Mouse (Mus musculus): Measurements from ENCODE around the gene Fut1. TPM values are rescaled to one million over a fixed set of nuclear protein-coding genes. Genes with fewer than 3 reads are reported as not detected.

Gene Fut1
- not detected in 2 replicates for polyA plus RNA-seq (2014; fragmentation: Nextera tagmentation; extraction: Ambion mirVana)

GRCm38 (mm10) chr7:45617042-45617695 is at the start of gene Fut1:
Fut1 (plus strand) TSS chr7:45617289.
- Histone ChIP-seq H3K4me3 (ENCODE audit: low read depth, low read length) (no peak within 1 kb of the TSS), H3K27ac (ENCODE audit: low read depth, low read length) (no peak within 1 kb of the TSS), H3K9me3 (replicated peaks; ENCODE audit: control insufficient read depth, low read length) (no peaks in the 10 kb centered on the region), H3K36me3 (ENCODE audit: control insufficient read depth, insufficient read depth, low read length) (no peaks in the 10 kb centered on the region), H3K27me3 (replicated peaks; ENCODE audit: control insufficient read depth, insufficient read depth, low read length) (peaks cover 20% of the 10 kb centered on the region), H3K4me2 (ENCODE audit: low read length) (0 out of 2 replicates have a peak within 1 kb of the TSS, but pooled peaks have one; percentile 18), H3K9ac (ENCODE audit: low read length) (no peak within 1 kb of the TSS), H3K4me1 (ENCODE audit: control insufficient read depth, insufficient read depth, low read length) (no peaks in the 10 kb centered on the region)
- no peak for ATAC-seq
- WGBS = 7% methylated on average over 28 of the region's 31 CpGs
- no peak for DNase-seq (ENCODE audit: low spot score)

- Histone ChIP-seq H3K9me3 (replicated peaks; ENCODE audit: control insufficient read depth, low read length) (no peaks in the 10 kb centered on the region), H3K27me3 (replicated peaks; ENCODE audit: control insufficient read depth, insufficient read depth, low read length) (no peaks in the 10 kb centered on the region), H3K9ac (ENCODE audit: low read length) (peak overlapping the region; percentile 10; the same call in 1 of the 2 replicates), H3K4me3 (ENCODE audit: low read depth, low read length) (peak overlapping the region; percentile 34), H3K36me3 (ENCODE audit: control insufficient read depth, insufficient read depth, low read length) (no peaks in the 10 kb centered on the region), H3K4me2 (ENCODE audit: low read length) (peak overlapping the region; percentile 73), H3K27ac (ENCODE audit: low read depth, low read length) (peak overlapping the region; percentile 68; the same call in 1 of the 2 replicates), H3K4me1 (ENCODE audit: control insufficient read depth, insufficient read depth, low read length) (peaks cover 9% of the 10 kb centered on the region; the same call in 1 of the 2 replicates)
- WGBS = under 1% methylated on average over 24 of the region's 24 CpGs
- DNase-seq (ENCODE audit: low spot score) (peak; percentile 94), ATAC-seq (peak; percentile 95)
Measured at GRCm38 (mm10) chr7:45567780-45568516, 49.1 kb upstream of the Fut1 start.

GRCm38 (mm10) chr7:45568601-45569473 is 48.3 kb upstream of the Fut1 start:
- Histone ChIP-seq H3K9ac (ENCODE audit: low read length) (peak overlapping the region; percentile 10; the same call in 1 of the 2 replicates), H3K27me3 (replicated peaks; ENCODE audit: control insufficient read depth, insufficient read depth, low read length) (no peaks in the 10 kb centered on the region), H3K4me1 (ENCODE audit: control insufficient read depth, insufficient read depth, low read length) (peaks cover 9% of the 10 kb centered on the region; the same call in 1 of the 2 replicates), H3K4me2 (ENCODE audit: low read length) (peak overlapping the region; percentile 73), H3K4me3 (ENCODE audit: low read depth, low read length) (peak overlapping the region; percentile 34), H3K36me3 (ENCODE audit: control insufficient read depth, insufficient read depth, low read length) (no peaks in the 10 kb centered on the region), H3K9me3 (replicated peaks; ENCODE audit: control insufficient read depth, low read length) (no peaks in the 10 kb centered on the region), H3K27ac (ENCODE audit: low read depth, low read length) (peak overlapping the region; percentile 68; the same call in 1 of the 2 replicates)
- ATAC-seq = no peak
- 79% methylated on average over 10 of the region's 10 CpGs for WGBS
- no peak for DNase-seq (ENCODE audit: low spot score)

GRCm38 (mm10) chr7:45570103-45570741 is 46.9 kb upstream of the Fut1 start, which contains the start of gene Bcat2:
Bcat2 (plus strand) TSS chr7:45570153.
- H3K4me2 ChIP-seq (ENCODE audit: low read length) = peak within 1 kb of the TSS; percentile 72
- no peaks in the 10 kb centered on the region for H3K27me3 ChIP-seq (replicated peaks; ENCODE audit: control insufficient read depth, insufficient read depth, low read length)
- peak; percentile 74 for ATAC-seq
- under 1% methylated on average over 42 of the region's 42 CpGs for WGBS
- H3K4me1 ChIP-seq (ENCODE audit: control insufficient read depth, insufficient read depth, low read length) = peaks cover 9% of the 10 kb centered on the region; the same call in 1 of the 2 replicates
- peak; percentile 75 for DNase-seq (ENCODE audit: low spot score)
- H3K9ac ChIP-seq (ENCODE audit: low read length) = peak within 1 kb of the TSS; percentile 93
- H3K9me3 ChIP-seq (replicated peaks; ENCODE audit: control insufficient read depth, low read length) = no peaks in the 10 kb centered on the region
- H3K36me3 ChIP-seq (ENCODE audit: control insufficient read depth, insufficient read depth, low read length) = no peaks in the 10 kb centered on the region
- H3K27ac ChIP-seq (ENCODE audit: low read depth, low read length) = peak within 1 kb of the TSS; percentile 81
- peak within 1 kb of the TSS; percentile 62 for H3K4me3 ChIP-seq (ENCODE audit: low read depth, low read length)

- no peak overlapping the region for H3K4me3 ChIP-seq (ENCODE audit: low read depth, low read length)
- whole genome bisulfite sequencing = 62% methylated on average over 1 of the region's 1 CpGs
- no peaks in the 10 kb centered on the region for H3K27me3 ChIP-seq (replicated peaks; ENCODE audit: control insufficient read depth, insufficient read depth, low read length)
- no peak overlapping the region for H3K4me2 ChIP-seq (ENCODE audit: low read length)
- H3K9ac ChIP-seq (ENCODE audit: low read length) = no peak overlapping the region
- H3K27ac ChIP-seq (ENCODE audit: low read depth, low read length) = no peak overlapping the region
- no peak for DNase-seq (ENCODE audit: low spot score)
- H3K9me3 ChIP-seq (replicated peaks; ENCODE audit: control insufficient read depth, low read length) = no peaks in the 10 kb centered on the region
- H3K36me3 ChIP-seq (ENCODE audit: control insufficient read depth, insufficient read depth, low read length) = peaks cover 9% of the 10 kb centered on the region
- peaks cover 9% of the 10 kb centered on the region; the same call in 1 of the 2 replicates for H3K4me1 ChIP-seq (ENCODE audit: control insufficient read depth, insufficient read depth, low read length)
- ATAC-seq = no peak
Measured at GRCm38 (mm10) chr7:45571966-45572365, 45.1 kb upstream of the Fut1 start.

GRCm38 (mm10) chr7:45573954-45574353 is 43.1 kb upstream of the Fut1 start:
- no peak overlapping the region for H3K9ac ChIP-seq (ENCODE audit: low read length)
- no peak overlapping the region for H3K27ac ChIP-seq (ENCODE audit: low read depth, low read length)
- H3K4me2 ChIP-seq (ENCODE audit: low read length) = no peak overlapping the region
- H3K36me3 ChIP-seq (ENCODE audit: control insufficient read depth, insufficient read depth, low read length) = peaks cover 9% of the 10 kb centered on the region
- ATAC-seq (no peak), DNase-seq (ENCODE audit: low spot score) (no peak)
- H3K4me3 ChIP-seq (ENCODE audit: low read depth, low read length) = no peak overlapping the region
- peaks cover 9% of the 10 kb centered on the region; the same call in 1 of the 2 replicates for H3K4me1 ChIP-seq (ENCODE audit: control insufficient read depth, insufficient read depth, low read length)
- 87% methylated on average over 8 of the region's 8 CpGs for WGBS
- no peaks in the 10 kb centered on the region for H3K9me3 ChIP-seq (replicated peaks; ENCODE audit: control insufficient read depth, low read length)
- no peaks in the 10 kb centered on the region for H3K27me3 ChIP-seq (replicated peaks; ENCODE audit: control insufficient read depth, insufficient read depth, low read length)

GRCm38 (mm10) chr7:45574472-45575379 is 42.4 kb upstream of the Fut1 start:
- ATAC-seq (no peak), DNase-seq (ENCODE audit: low spot score) (no peak)
- Histone ChIP-seq H3K4me2 (ENCODE audit: low read length) (no peak overlapping the region), H3K9ac (ENCODE audit: low read length) (no peak overlapping the region), H3K4me1 (ENCODE audit: control insufficient read depth, insufficient read depth, low read length) (peaks cover 9% of the 10 kb centered on the region; the same call in 1 of the 2 replicates), H3K27me3 (replicated peaks; ENCODE audit: control insufficient read depth, insufficient read depth, low read length) (no peaks in the 10 kb centered on the region), H3K27ac (ENCODE audit: low read depth, low read length) (no peak overlapping the region), H3K4me3 (ENCODE audit: low read depth, low read length) (no peak overlapping the region), H3K36me3 (ENCODE audit: control insufficient read depth, insufficient read depth, low read length) (peaks cover 9% of the 10 kb centered on the region), H3K9me3 (replicated peaks; ENCODE audit: control insufficient read depth, low read length) (no peaks in the 10 kb centered on the region)
- 89% methylated on average over 15 of the region's 15 CpGs for WGBS
